ENCODE assay signal across 17 mouse cellular contexts in genomic region chr11:28216316-28216715, GRCm38 (mm10).
DNase-seq lines count a peak whose midpoint lies in the region; ATAC-seq lines count a peak whose summit lies in the region.
"Had no signal": no experiment of that assay in that cellular context is flagged by ENCODE, and none has a peak within 500 bp of the region (broad histone marks: within the 10 kb centered on the region; RNA-seq: fewer than 3 reads in every experiment).

No protein-coding gene starts in this region.

- no peaks in the 10 kb centered on the region for H3K9me3 ChIP-seq in heart, embryonic 12.5 days (replicated peaks)
- H3K9me3 ChIP-seq in kidney, embryonic 15.5 days (replicated peaks): peaks cover 7% of the 10 kb centered on the region; the same call in 1 of the 2 replicates

- no peak overlapping the region for H3K4me2 ChIP-seq in heart, embryonic 12.5 days
- no peak overlapping the region for H3K4me2 ChIP-seq in kidney, embryonic 15.5 days

- H3K9ac ChIP-seq in heart, embryonic 12.5 days: no peak overlapping the region
- H3K9ac ChIP-seq in kidney, embryonic 15.5 days: no peak overlapping the region
- H3K9ac ChIP-seq: forebrain, postnatal 0 days had no signal

- H3K27ac ChIP-seq in heart, embryonic 12.5 days (ENCODE audit: poor library complexity, severe bottlenecking): no peak overlapping the region
- no peak overlapping the region for H3K27ac ChIP-seq in kidney, embryonic 15.5 days
- H3K27ac ChIP-seq: heart, adult 2 months; midbrain, embryonic 10.5 days had no signal

- no peaks in the 10 kb centered on the region for H3K4me1 ChIP-seq in heart, embryonic 12.5 days (replicated peaks)
- H3K4me1 ChIP-seq in kidney, embryonic 15.5 days: no peaks in the 10 kb centered on the region
- H3K4me1 ChIP-seq: midbrain, embryonic 10.5 days had no signal

- DNase-seq in heart, adult 11 months: peak; percentile 51
- DNase-seq in ovary, postnatal 14 days (ENCODE audit: low spot score): peak; percentile 1
- no peak for DNase-seq in ovary, postnatal 36 days (ENCODE audit: low spot score)
- peak; percentile 34 to 54 for DNase-seq in kidney, postnatal 4 days
- no peak for DNase-seq in urinary bladder, postnatal 25 days (ENCODE audit: low spot score)
- DNase-seq: adrenal gland, postnatal 14 days; cerebellum, adult 11 months; cerebellum, postnatal 36 days; forebrain, postnatal 0 days; gastrocnemius, postnatal 25 days; heart, adult 2 months; right cerebral cortex, postnatal 14 days had no signal

- ATAC-seq in heart, embryonic 12.5 days (ENCODE audit: insufficient number of reproducible peaks, low FRiP score): no peak
- peak; percentile 87 for ATAC-seq in kidney, embryonic 15.5 days (replicated peaks; ENCODE audit: low FRiP score)
- ATAC-seq: forebrain, postnatal 0 days; hindbrain, embryonic 16.5 days; intestine, embryonic 16.5 days had no signal

- H3K36me3 ChIP-seq in heart, embryonic 12.5 days: no peaks in the 10 kb centered on the region
- no peaks in the 10 kb centered on the region for H3K36me3 ChIP-seq in kidney, embryonic 15.5 days
- H3K36me3 ChIP-seq: midbrain, embryonic 10.5 days had no signal

- H3K27me3 ChIP-seq in heart, embryonic 12.5 days (replicated peaks): no peaks in the 10 kb centered on the region
- no peaks in the 10 kb centered on the region for H3K27me3 ChIP-seq in kidney, embryonic 15.5 days

- 76% methylated on average over 1 of the region's 1 CpGs for WGBS in heart, embryonic 12.5 days
- 73% methylated on average over 1 of the region's 1 CpGs for WGBS in kidney, embryonic 15.5 days

- H3K4me3 ChIP-seq in heart, embryonic 12.5 days: no peak overlapping the region
- no peak overlapping the region for H3K4me3 ChIP-seq in kidney, embryonic 15.5 days (replicated peaks)
- H3K4me3 ChIP-seq: heart, adult 2 months; midbrain, embryonic 10.5 days had no signal

Comparison
In these comparisons a context has a peak if more than half of its experiments do, and no peak if none do; other contexts are left out.
1. DNase-seq: peak in heart, adult 11 months (single experiment), ovary, postnatal 14 days (single experiment) and kidney, postnatal 4 days (2 of 2); none in ovary, postnatal 36 days (single experiment) and urinary bladder, postnatal 25 days (single experiment).